Mouse (Mus musculus) gastrocnemius, adult 2 months (tissue): ENCODE measurements around the gene Spred1. TPM values are rescaled to one million over a fixed set of nuclear protein-coding genes. Genes with fewer than 3 reads are reported as not detected.

Experiments
- DNase-seq: peaks from one replicate; pipeline ENCODE4 v3.0.0; 2022
- H3K27ac ChIP-seq: fragments of 200-600 bp; 2 replicates; pipeline ENCODE4 v1.8.1; 2022; ENCODE audit warnings: mild to moderate bottlenecking
- H3K4me3 ChIP-seq: fragments of 200-600 bp; 2 replicates; pipeline ENCODE4 v1.8.1; 2022; ENCODE audit warnings: mild to moderate bottlenecking, moderate library complexity
- CTCF ChIP-seq: fragments of 200-600 bp; IDR thresholded peaks from 2 replicates; pipeline ENCODE4 v1.8.1; 2022; ENCODE audit warnings: antibody characterized with exemption, mild to moderate bottlenecking, moderate library complexity
- intact Hi-C: fragments of 180-260 bp; cut with DNase I; formaldehyde crosslinking; loops from one replicate; pipeline ENCODE4 v1.15.1; 2025
- long read RNA-seq, 2 experiments: library from polyadenylated mRNA; stranded (forward); transcript quantifications; one replicate each; pipeline ENCODE4 v2.0.0; 2021
- total RNA-seq, 2 experiments: library from RNA; stranded (reverse); gene quantifications; 2 replicates each; pipeline ENCODE4 v1.2.3; 2021

Gene Spred1
- total RNA-seq, result 1 to 10 TPM; 5.0 to 7.3 TPM
- long read RNA-seq, experiment 1, full-length matches to known transcripts, result 7 of 8 reads
- long read RNA-seq, experiment 1, partial matches to known transcripts, result 0 of 8 reads
- long read RNA-seq, experiment 1, other reads (novel, unspliced or antisense), result 1 of 8 reads
- long read RNA-seq, experiment 2, full-length matches to known transcripts, result 5 of 7 reads
- long read RNA-seq, experiment 2, partial matches to known transcripts, result 0 of 7 reads
- long read RNA-seq, experiment 2, other reads (novel, unspliced or antisense), result 2 of 7 reads

DNA sequence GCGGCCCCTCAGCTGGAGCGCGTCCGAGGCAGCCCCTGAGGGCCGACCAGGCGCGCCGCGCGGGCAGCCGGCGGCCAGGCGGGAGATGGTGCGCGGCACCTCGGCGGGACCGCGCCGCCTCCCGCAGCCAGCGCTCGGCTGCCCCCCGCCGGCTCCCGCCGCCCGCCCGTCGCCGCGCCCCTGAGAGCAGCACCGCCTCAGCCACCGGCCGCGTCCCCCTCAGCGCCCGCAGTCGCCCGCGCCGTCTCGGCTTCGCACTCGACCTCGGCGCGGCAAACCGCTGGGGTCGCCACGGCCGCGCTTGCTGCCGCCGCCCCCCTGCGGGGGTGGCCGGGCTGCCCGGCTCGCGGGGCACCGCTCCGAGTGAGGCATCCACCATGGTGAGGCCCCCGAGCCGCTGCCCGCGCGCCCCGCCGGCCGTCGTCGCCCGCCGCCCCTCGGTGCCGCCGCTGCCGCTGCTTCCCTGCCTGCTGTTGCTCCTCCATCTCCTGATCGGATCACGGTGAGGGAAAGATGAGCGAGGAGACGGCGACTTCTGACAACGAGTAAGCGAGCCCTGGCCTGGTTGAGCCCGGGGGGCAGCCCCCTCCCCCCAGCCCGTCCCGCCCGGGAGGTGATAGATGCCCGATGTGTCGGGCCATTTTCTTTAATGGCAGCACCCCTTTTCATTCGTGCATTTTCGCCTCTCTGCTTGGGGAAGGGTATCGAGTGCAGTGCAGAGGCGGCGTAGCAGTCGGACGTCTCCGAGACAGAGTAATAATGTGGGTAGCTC lies at the start of gene Spred1:
Gene Spred1, plus strand, starts transcription at position 163 of the 772 bp plus-strand sequence.
- TF ChIP-seq CTCF, result no peak
- intact Hi-C loops, result loop anchor here (2.0 to 5.0 kb wide), 2 partner anchors 57 to 224 kb away; no protein-coding TSS in a partner anchor
- H3K27ac ChIP-seq, result peak within 1 kb of the TSS; percentile 98
- H3K4me3 ChIP-seq, result peak within 1 kb of the TSS; percentile 82
- no peak for DNase-seq

DNA sequence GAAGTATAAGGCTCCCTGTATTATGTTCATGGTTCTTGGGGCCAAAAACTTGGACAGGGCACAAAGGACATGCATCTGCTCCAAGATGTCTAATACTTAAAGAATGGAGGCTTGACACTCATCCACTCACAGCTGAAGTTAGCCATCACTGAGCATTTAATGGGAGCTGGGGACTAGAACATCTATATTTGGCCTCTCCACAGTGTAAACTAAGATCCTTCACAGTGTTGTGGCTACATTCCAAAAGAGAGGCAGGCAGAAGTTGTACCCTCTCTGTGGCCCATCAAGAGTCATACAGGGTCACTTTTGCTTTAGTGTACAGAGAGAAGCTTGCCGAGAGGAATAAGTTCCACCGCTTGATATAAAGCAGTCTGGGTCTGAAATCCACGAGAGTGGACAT lies 49.6 kb upstream of the Spred1 start:
- H3K27ac ChIP-seq, result no peak overlapping the region
- intact Hi-C loops, result no loop called here
- DNase-seq, result no peak
- TF ChIP-seq CTCF, result no peak
- no peak overlapping the region for H3K4me3 ChIP-seq

DNA sequence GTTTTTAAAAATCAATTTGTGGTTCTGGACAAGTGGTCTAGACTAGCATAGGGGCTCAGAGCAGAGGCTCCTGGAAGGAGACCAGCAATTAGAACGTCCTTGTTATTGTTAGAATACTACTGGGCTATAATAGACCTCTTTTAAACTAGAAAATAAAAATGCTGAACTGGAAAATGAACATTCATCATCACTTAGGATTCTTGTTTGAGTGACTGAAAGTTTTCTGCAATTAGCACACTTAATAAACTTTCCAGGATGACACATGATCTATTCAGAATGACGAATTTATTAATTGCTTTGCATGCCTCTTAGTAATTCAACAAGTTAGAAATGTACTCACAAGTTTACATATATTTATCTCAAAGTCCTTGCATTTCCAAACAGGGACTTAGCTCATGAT lies 42.5 kb upstream of the Spred1 start:
- no peak overlapping the region for H3K27ac ChIP-seq
- intact Hi-C loops, result loop anchor here (1.0 kb wide), 1 partner anchor 42 kb away; no protein-coding TSS in a partner anchor
- DNase-seq, result no peak
- no peak for TF ChIP-seq CTCF
- no peak overlapping the region for H3K4me3 ChIP-seq

DNA sequence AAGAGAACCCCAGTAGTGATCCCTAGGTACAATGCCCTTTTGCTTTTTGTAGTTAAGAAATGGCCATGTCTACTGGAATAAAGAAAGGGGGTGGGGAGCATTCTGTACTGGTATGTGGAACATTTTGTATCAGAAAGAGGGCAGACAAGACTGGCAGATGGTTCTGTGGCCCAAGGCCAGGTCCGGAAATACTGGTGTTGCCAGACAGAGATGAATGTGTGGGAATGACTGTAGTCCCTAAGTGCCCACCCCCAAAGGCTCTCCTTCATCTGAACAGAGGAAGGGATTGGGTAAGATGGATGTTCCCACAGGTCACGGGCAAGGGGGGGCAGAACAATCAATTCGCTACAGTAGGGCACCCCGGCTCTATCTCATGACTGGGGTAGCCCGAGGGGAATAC lies 41.6 kb upstream of the Spred1 start:
- Histone ChIP-seq H3K4me3 (no peak overlapping the region), H3K27ac (no peak overlapping the region)
- no peak for DNase-seq
- intact Hi-C loops, result no loop called here
- no peak for TF ChIP-seq CTCF

DNA sequence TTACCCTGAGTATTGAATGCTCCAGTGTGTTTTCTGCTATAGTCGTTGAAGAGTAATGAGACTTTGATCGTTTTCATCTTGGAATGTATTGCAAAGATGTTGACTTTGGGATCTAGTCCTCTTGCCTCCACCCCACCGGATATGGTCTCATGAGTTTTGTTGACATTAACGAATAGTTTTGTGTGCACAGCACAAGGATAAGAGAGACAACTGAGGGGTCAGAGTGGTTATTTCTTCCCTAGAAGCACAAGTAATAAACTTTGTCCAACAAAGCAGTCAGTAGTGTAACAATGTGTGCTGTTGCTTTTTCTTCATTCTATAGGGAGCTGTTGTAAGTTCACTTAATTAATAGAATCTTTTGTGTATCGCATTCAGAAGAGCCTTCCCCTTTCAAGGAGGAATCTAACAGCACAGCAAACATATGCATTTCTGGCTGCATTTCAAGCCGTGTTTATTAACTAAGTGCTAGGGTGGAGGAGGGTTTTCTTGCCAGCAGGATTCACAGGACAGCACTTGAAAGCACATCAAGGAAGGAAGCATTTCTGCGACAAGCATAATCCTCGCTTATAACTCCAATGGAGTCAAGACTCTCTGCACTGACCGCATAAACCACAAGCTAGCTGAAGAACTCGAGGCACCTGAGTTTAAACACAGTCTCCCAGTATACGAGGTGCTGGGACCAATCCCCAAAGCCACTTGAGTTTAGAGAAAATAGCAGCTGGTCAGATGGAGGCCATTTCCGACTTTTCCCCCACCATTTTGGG lies 35.0 kb upstream of the Spred1 start:
- intact Hi-C loops, result no loop called here
- no peak overlapping the region for H3K27ac ChIP-seq
- TF ChIP-seq CTCF, result no peak
- H3K4me3 ChIP-seq, result no peak overlapping the region
- DNase-seq, result no peak

DNA sequence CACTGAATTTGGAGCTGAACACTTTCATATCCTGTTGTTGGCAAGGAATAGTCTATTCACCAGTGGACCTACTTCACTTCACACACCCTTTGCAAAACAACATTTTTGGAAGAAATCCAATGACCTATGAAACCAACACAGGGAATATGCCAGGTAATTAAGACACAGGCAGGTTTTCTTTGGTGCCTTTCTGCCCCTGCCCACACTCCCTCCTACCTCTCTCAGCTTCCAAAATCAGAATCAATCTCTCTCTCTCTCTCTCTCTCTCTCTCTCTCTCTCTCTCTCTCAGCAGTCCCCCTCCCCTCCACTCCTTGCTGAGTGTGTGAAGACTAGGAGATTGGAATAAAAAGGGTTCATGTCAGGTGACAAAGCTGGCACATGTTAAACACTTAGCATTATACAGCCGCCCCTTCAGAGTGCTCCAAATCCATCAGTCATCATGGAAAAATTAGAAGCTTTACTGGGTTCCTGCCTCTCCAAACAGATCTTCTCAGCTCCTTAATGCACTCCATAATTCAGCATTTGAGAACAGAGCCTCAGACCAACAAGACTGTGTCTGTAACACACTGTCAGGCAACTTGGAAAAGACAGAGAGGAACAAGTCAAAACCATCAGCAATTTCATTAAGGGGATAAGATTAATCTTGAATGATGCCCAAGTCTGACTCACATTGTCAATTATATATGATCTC lies 34.3 kb upstream of the Spred1 start:
- Histone ChIP-seq H3K4me3 (no peak overlapping the region), H3K27ac (no peak overlapping the region)
- intact Hi-C loops, result no loop called here
- no peak for TF ChIP-seq CTCF
- no peak for DNase-seq

DNA sequence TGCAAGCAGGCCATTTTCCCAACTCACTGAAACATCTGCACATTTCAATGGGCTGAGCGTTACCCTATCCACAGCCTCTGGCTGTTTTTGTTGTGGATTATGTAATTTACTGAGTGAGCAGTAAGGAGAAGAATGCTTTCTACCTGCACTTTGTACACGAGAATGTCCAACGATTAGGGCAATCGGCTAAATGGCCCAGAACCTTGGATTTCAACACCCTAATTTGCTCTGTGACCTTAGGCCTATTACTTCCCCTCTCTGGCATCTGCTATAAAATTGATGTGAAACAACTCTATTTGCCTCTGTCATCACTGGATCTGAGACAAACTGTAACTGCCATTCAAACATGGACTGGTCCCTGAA lies 33.7 kb upstream of the Spred1 start:
- Histone ChIP-seq H3K4me3 (no peak overlapping the region), H3K27ac (no peak overlapping the region)
- intact Hi-C loops, result no loop called here
- no peak for DNase-seq
- TF ChIP-seq CTCF, result no peak

DNA sequence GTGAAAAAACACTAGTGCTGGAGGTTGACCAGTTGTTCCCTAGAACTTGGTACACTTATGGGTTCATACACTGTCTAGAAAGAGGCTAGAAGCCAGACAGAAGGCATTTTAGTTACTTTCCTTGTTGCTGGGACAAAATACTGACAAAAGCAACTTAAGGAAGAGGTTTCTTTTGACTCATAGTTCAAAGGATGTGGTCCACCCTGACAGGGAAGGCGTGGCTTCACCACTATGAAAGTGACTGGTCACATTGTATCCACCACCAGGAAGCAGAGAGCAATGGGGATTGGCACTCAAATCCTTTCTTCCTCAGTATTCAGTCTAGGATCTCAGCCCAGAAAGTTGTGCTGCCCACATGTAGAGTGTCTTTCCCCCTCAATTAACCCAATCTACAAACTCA lies 31.7 kb upstream of the Spred1 start:
- Histone ChIP-seq H3K27ac (peak overlapping the region; percentile 31; the same call in 1 of the 2 replicates), H3K4me3 (no peak overlapping the region)
- DNase-seq, result no peak
- intact Hi-C loops, result no loop called here
- TF ChIP-seq CTCF, result no peak

DNA sequence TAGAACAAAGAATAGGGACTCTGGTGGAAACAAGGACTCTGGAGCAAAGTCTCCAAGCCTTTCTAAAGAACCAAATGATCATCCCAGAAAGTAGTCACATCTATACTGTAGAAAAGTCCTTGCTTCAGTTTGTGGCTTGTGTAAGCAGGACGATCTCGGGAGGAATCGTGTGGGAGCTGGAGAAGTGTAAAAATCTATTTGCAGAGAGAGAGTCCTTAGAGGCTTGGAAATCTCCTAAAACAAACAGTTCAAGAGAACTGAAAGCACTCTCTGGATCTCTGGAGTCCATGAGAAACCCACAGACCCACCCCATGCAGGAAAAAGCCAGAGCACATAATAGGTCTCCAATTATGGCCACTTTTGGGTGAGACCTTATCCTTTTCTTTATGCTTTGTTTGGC lies 31.1 kb upstream of the Spred1 start:
- Histone ChIP-seq H3K27ac (peak overlapping the region; percentile 31; the same call in 1 of the 2 replicates), H3K4me3 (no peak overlapping the region)
- no peak for TF ChIP-seq CTCF
- DNase-seq, result no peak
- intact Hi-C loops, result no loop called here

DNA sequence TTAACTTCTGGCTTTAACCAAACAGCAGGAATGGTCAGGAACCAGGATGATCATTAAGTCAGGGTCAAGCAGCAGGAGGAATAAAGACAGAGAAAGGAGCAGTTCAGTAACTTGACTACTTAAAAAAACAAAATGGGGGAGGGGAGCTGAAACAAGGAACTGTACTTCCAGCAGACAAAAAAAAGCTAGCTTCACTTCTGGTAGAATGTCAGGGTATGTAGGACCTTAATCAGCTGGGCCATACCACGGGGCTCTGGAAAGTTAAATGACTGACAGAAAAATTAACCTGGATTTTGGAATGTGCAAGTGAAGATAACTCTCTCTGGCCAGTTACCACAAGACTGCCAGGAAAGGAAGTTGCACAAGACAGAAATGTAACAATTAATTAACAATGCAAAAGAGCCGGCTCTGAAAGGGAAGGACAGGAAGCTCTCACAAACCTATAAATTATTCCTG lies 28.2 kb upstream of the Spred1 start:
- DNase-seq, result no peak
- TF ChIP-seq CTCF, result no peak
- Histone ChIP-seq H3K27ac (no peak overlapping the region), H3K4me3 (no peak overlapping the region)
- intact Hi-C loops, result no loop called here

DNA sequence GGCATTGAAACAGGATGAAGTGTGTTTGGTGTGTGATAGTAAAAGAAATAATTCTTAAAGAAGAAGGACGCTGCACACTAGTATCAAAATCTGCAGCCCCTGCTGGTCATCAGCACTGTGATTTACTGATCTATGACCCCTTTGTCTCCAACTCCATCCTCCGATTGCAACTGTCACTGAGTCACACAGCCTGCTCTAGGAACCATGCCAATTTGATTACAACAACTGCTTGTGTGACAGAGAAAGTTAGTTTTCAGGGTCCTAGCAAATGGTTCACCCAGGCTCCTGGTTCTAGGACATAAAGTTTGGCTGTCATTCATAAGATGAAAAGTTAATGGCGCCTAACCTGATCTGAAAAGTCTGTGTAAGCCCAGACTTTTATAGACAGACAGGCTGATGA lies 25.7 kb upstream of the Spred1 start:
- intact Hi-C loops, result no loop called here
- DNase-seq, result no peak
- no peak for TF ChIP-seq CTCF

DNA sequence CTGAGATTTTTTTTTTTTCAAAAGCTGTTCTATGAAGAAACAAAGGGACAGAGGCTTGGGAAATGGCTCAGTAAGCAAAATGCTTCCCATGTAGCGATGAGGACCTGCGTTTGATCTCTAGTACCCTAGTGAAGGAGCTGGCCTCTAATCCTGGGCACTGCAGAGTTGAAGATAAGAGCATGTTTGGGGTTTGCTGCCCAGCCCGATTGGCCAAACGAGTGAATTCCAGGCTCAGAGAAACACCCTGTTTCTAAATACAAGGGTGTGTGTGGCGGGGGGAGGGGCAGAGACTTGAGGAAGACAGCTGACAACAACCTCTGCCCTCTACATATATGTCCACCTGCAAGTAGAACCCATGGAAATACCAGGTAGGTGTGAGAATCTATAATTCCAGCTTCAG lies 23.9 kb upstream of the Spred1 start:
- intact Hi-C loops, result no loop called here
- H3K4me3 ChIP-seq, result no peak overlapping the region
- no peak for DNase-seq
- no peak for TF ChIP-seq CTCF
- H3K27ac ChIP-seq, result no peak overlapping the region

More for the DNA sequence above, 25.7 kb upstream of the Spred1 start:
- Histone ChIP-seq H3K4me3 (no peak overlapping the region), H3K27ac (no peak overlapping the region)

DNA sequence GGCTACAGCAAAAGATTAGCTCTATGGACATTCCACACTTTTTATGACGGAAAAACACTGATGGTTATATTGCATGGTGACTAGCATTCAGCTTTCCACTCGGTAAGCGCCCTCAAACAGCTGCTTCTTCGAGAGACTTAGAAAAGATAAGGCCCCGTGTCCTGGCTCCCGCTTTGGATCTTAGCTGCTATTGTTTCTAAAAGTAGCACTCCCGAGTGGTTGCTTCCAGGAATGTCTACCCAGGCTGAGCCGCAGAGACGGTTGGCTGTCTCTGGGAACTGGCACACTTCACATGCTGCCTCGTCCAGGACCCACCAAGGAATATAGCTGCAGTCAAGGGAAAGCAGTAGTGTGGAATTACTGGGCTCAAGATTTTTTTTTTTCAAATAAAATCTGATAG lies 21.9 kb upstream of the Spred1 start:
- TF ChIP-seq CTCF, result no peak
- DNase-seq, result no peak
- Histone ChIP-seq H3K4me3 (no peak overlapping the region), H3K27ac (no peak overlapping the region)
- intact Hi-C loops, result no loop called here
